Mouse (Mus musculus): ENCODE measurements around the gene Klk1b27. TPM values are rescaled to one million over a fixed set of nuclear protein-coding genes. Genes with fewer than 3 reads are reported as not detected.
"Not testable (repeated sequence)": the region's sequence is repeated elsewhere in the genome, so short reads cannot be mapped to it uniquely, and the experiment has no call there.

The Klk1b27 gene
- not detected in 2 replicates for polyA plus RNA-seq (2012; rRNA removed)
- not detected in 2 replicates for polyA plus RNA-seq (2014; fragmentation: Nextera tagmentation; extraction: Ambion mirVana)

DNA sequence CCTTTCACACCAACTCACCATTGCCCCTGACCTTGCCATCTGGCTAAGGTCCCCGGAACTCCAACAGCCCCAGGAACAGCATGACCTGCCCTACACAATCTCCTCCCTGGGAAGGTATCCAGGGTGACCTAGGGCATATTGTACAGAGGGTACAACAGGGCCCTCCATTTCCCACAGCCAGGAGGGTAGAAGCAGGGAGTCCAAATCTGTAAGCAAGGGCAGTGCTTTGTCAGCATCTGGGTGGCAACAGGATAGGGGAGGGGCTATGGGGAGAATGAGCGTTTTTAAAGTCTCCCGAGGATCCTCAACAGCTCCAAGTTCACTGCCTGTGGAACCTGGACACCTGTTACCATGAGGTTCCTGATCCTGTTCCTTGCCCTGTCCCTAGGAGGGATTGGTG, at the start of gene Klk1b27:
Gene Klk1b27 (plus strand): TSS at position 301 of the 400 bp plus-strand sequence.
- 66% methylated on average over 3 of the region's 3 CpGs for WGBS
- not testable (repeated sequence) for ATAC-seq (ENCODE audit: low FRiP score, low read depth); H3K27me3 ChIP-seq (ENCODE audit: control insufficient read depth, insufficient read depth, low read length); H3K36me3 ChIP-seq (ENCODE audit: control insufficient read depth, insufficient read depth, low read length); H3K4me3 ChIP-seq (replicated peaks; ENCODE audit: low read length); H3K27ac ChIP-seq (replicated peaks; ENCODE audit: low read depth, low read length); H3K9me3 ChIP-seq (ENCODE audit: control insufficient read depth, low read length); H3K9ac ChIP-seq (ENCODE audit: low read depth, low read length, severe bottlenecking); DNase-seq (ENCODE audit: low spot score); H3K4me2 ChIP-seq (replicated peaks; ENCODE audit: low read depth, low read length, severe bottlenecking); H3K4me1 ChIP-seq (ENCODE audit: control insufficient read depth, insufficient read depth, low read length)

DNA sequence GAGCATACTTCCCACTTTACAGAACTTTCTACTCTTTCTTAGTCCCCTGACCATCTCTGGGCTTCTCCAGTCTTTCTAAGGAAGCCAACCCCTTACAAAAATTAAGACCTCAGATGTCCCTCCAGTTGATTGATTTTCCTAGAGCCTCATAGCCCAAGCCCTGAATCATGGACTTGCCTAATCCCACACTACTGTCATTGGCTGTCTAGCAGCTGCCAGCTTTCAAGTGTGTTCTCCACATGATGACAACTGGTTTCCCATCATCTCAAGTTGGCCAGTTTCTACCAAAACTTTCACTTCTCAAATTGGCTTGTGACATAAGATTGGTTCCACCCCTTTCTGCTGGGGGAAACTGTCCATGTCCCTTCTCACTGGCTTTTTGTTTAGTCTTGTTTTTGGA, 47.2 kb upstream of the Klk1b27 start:
- Histone ChIP-seq H3K27me3 (ENCODE audit: control insufficient read depth, insufficient read depth, low read length) (no peaks in the 10 kb centered on the region), H3K4me2 (replicated peaks; ENCODE audit: low read depth, low read length, severe bottlenecking) (no peak overlapping the region), H3K27ac (replicated peaks; ENCODE audit: low read depth, low read length) (no peak overlapping the region), H3K36me3 (ENCODE audit: control insufficient read depth, insufficient read depth, low read length) (no peaks in the 10 kb centered on the region), H3K4me1 (ENCODE audit: control insufficient read depth, insufficient read depth, low read length) (no peaks in the 10 kb centered on the region), H3K9me3 (ENCODE audit: control insufficient read depth, low read length) (no peaks in the 10 kb centered on the region), H3K9ac (ENCODE audit: low read depth, low read length, severe bottlenecking) (no peak overlapping the region), H3K4me3 (replicated peaks; ENCODE audit: low read length) (no peak overlapping the region)
- no peak for TF ChIP-seq POLR2A (IDR thresholded peaks at IDR 0.05; ENCODE audit: borderline replicate concordance, extremely low read depth, insufficient read depth, insufficient read length)
- ATAC-seq (ENCODE audit: low FRiP score, low read depth) = no peak
- DNase-seq (ENCODE audit: low spot score) = no peak

DNA sequence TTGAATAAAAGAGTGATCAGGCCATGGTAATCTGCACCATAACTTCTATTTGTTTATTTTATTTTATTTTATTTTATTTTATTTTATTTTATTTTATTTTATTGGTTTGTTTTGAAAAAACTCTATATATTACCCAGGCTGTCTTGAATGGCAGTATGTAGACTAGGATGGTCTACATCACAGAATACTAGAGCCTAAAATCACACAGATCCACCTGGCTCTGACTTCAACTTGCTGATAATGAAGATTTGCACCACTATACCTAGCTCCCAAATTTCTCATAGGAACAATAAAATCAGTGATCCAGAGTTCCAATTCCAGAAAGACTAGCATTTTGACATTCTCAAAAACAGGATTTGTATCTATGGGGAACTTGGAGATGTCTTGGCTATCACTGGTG, 40.2 kb upstream of the Klk1b27 start, which contains the start of gene Klk1b26:
Gene Klk1b26 (plus strand): TSS at position 301 of the 400 bp plus-strand sequence.
- ATAC-seq (ENCODE audit: low FRiP score, low read depth); H3K27me3 ChIP-seq (ENCODE audit: control insufficient read depth, insufficient read depth, low read length); H3K9ac ChIP-seq (ENCODE audit: low read depth, low read length, severe bottlenecking); H3K4me3 ChIP-seq (replicated peaks; ENCODE audit: low read length); H3K9me3 ChIP-seq (ENCODE audit: control insufficient read depth, low read length); DNase-seq (ENCODE audit: low spot score); H3K27ac ChIP-seq (replicated peaks; ENCODE audit: low read depth, low read length); H3K36me3 ChIP-seq (ENCODE audit: control insufficient read depth, insufficient read depth, low read length); H3K4me2 ChIP-seq (replicated peaks; ENCODE audit: low read depth, low read length, severe bottlenecking); H3K4me1 ChIP-seq (ENCODE audit: control insufficient read depth, insufficient read depth, low read length): not testable (repeated sequence)

DNA sequence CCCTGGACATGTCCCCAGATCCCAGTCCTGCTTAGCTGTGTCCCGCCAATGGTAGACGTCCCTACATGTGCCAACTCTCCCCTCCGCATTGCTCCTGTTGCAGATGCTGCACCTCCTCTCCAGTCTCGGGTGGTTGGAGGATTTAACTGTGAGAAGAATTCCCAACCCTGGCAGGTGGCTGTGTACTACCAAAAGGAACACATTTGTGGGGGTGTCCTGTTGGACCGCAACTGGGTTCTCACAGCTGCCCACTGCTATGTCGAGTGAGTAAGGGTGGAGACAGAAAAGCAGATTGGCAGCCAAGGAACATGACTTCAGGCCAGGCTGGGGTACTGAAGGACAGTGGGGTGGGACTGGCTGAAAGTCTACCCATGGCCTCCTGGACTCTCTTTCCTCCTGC, 37.4 kb upstream of the Klk1b27 start:
- not testable (repeated sequence) for H3K4me1 ChIP-seq (ENCODE audit: control insufficient read depth, insufficient read depth, low read length); H3K36me3 ChIP-seq (ENCODE audit: control insufficient read depth, insufficient read depth, low read length); H3K27ac ChIP-seq (replicated peaks; ENCODE audit: low read depth, low read length); ATAC-seq (ENCODE audit: low FRiP score, low read depth); H3K9ac ChIP-seq (ENCODE audit: low read depth, low read length, severe bottlenecking); DNase-seq (ENCODE audit: low spot score); H3K4me2 ChIP-seq (replicated peaks; ENCODE audit: low read depth, low read length, severe bottlenecking); H3K4me3 ChIP-seq (replicated peaks; ENCODE audit: low read length); H3K27me3 ChIP-seq (ENCODE audit: control insufficient read depth, insufficient read depth, low read length); H3K9me3 ChIP-seq (ENCODE audit: control insufficient read depth, low read length)
- WGBS = 81% methylated on average over 6 of the region's 6 CpGs

DNA sequence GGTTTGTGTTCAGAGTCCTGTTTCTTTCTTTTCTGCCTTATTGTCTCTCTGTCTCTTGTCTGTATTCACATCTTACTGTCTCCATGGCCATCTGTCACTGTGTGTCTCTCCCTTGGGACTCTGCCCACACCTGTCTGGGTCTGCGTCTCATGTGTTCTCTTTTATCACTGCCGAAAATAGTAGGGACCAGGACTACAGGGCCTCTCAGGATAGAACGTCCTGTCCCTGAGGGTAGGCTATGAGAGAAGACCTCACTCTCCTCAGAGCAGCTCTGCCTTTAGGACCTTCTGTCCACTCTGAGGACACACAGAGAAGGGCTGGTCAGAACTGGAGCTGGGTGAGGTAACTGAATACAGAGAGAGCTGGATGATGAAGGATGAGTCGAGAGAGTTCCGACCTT, 37.0 kb upstream of the Klk1b27 start:
- H3K4me2 ChIP-seq (replicated peaks; ENCODE audit: low read depth, low read length, severe bottlenecking) = no peak overlapping the region
- DNase-seq (ENCODE audit: low spot score) = no peak
- no peak overlapping the region for H3K9ac ChIP-seq (ENCODE audit: low read depth, low read length, severe bottlenecking)
- ATAC-seq (ENCODE audit: low FRiP score, low read depth) = no peak
- WGBS = 80% methylated on average over 5 of the region's 5 CpGs
- no peak overlapping the region for H3K4me3 ChIP-seq (replicated peaks; ENCODE audit: low read length)
- no peaks in the 10 kb centered on the region for H3K27me3 ChIP-seq (ENCODE audit: control insufficient read depth, insufficient read depth, low read length)
- no peak for TF ChIP-seq POLR2A (IDR thresholded peaks at IDR 0.05; ENCODE audit: borderline replicate concordance, extremely low read depth, insufficient read depth, insufficient read length)
- H3K4me1 ChIP-seq (ENCODE audit: control insufficient read depth, insufficient read depth, low read length) = no peaks in the 10 kb centered on the region
- no peaks in the 10 kb centered on the region for H3K9me3 ChIP-seq (ENCODE audit: control insufficient read depth, low read length)
- no peaks in the 10 kb centered on the region for H3K36me3 ChIP-seq (ENCODE audit: control insufficient read depth, insufficient read depth, low read length)
- no peak overlapping the region for H3K27ac ChIP-seq (replicated peaks; ENCODE audit: low read depth, low read length)

DNA sequence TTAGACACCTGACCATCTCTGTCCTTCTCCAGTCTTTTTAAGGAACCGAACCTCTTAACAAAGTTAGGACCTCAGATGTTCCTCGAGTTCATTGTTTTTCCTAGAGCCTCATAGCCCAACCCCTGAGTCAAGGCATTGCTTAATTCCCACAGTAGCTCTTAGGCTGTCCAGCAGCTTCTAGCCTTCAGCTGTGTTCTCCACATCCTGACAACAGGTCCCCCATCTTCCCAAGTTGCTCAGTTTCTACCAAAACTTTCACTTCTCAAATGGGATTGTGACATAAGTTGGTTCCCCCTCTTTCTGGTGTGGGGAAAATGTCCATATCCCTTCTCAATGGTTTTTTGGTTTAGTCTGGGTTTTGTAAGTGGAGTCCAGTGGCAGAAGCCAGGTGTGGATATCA, 20.0 kb downstream of the Klk1b27 start:
- no peaks in the 10 kb centered on the region for H3K27me3 ChIP-seq (ENCODE audit: control insufficient read depth, insufficient read depth, low read length)
- H3K36me3 ChIP-seq (ENCODE audit: control insufficient read depth, insufficient read depth, low read length) = no peaks in the 10 kb centered on the region
- no peak for DNase-seq (ENCODE audit: low spot score)
- H3K4me1 ChIP-seq (ENCODE audit: control insufficient read depth, insufficient read depth, low read length) = no peaks in the 10 kb centered on the region
- 78% methylated on average over 2 of the region's 2 CpGs for WGBS
- H3K4me2 ChIP-seq (replicated peaks; ENCODE audit: low read depth, low read length, severe bottlenecking) = no peak overlapping the region
- no peak overlapping the region for H3K4me3 ChIP-seq (replicated peaks; ENCODE audit: low read length)
- no peak for TF ChIP-seq POLR2A (IDR thresholded peaks at IDR 0.05; ENCODE audit: borderline replicate concordance, extremely low read depth, insufficient read depth, insufficient read length)
- H3K27ac ChIP-seq (replicated peaks; ENCODE audit: low read depth, low read length) = no peak overlapping the region
- no peak for ATAC-seq (ENCODE audit: low FRiP score, low read depth)
- no peak overlapping the region for H3K9ac ChIP-seq (ENCODE audit: low read depth, low read length, severe bottlenecking)
- no peaks in the 10 kb centered on the region for H3K9me3 ChIP-seq (ENCODE audit: control insufficient read depth, low read length)
